18 mouse cellular contexts compared by ENCODE assay signal in genomic region chr12:89909578-89909977, GRCm38 (mm10).
"Had no signal": no experiment of that assay in that cellular context is flagged by ENCODE, and none has a peak within 500 bp of the region (broad histone marks: within the 10 kb centered on the region; RNA-seq: fewer than 3 reads in every experiment).

No protein-coding gene starts in this region.

- DNase-seq: kidney, adult 11 months; kidney, adult 8-10 months; kidney, postnatal 10 days; kidney, postnatal 36 days; layer of hippocampus, postnatal 36 days; left cerebral cortex, postnatal 4 days; liver, postnatal 0 days; lung, embryonic 14.5 days; thymus, adult 18-20 months; thymus, postnatal 4 days had no signal

- H3K27me3 ChIP-seq: kidney, embryonic 15.5 days; limb, embryonic 12.5 days; limb, embryonic 15.5 days had no signal

- ATAC-seq: liver, postnatal 0 days; lung, postnatal 0 days had no signal

- H3K4me2 ChIP-seq: kidney, embryonic 15.5 days; limb, embryonic 12.5 days; limb, embryonic 15.5 days; liver, embryonic 11.5 days; lung, embryonic 14.5 days had no signal

- H3K9me3 ChIP-seq: kidney, embryonic 15.5 days; limb, embryonic 12.5 days; limb, embryonic 15.5 days had no signal

- H3K27ac ChIP-seq: kidney, embryonic 15.5 days; left cerebral cortex, adult 2 months; limb, embryonic 12.5 days; limb, embryonic 15.5 days; liver, embryonic 14.5 days; macrophage had no signal

- H3K36me3 ChIP-seq: kidney, embryonic 15.5 days; limb, embryonic 12.5 days; limb, embryonic 15.5 days had no signal

- H3K4me1 ChIP-seq: kidney, embryonic 15.5 days; limb, embryonic 12.5 days; limb, embryonic 15.5 days had no signal

- H3K9ac ChIP-seq: kidney, embryonic 15.5 days; limb, embryonic 12.5 days; limb, embryonic 15.5 days; liver, embryonic 14.5 days; liver, postnatal 0 days; lung, embryonic 14.5 days had no signal

- H3K4me3 ChIP-seq: kidney, embryonic 15.5 days; left cerebral cortex, adult 2 months; limb, embryonic 12.5 days; limb, embryonic 15.5 days had no signal
